Mouse (Mus musculus): ENCODE data around the gene Slc8b1. TPM values are rescaled to one million over a fixed set of nuclear protein-coding genes. Genes with fewer than 3 reads are reported as not detected.
A peak's percentile ranks its signal among the peaks of the same experiment; 100 is the strongest.

Slc8b1 gene
- polyA plus RNA-seq, 1 experiment from 2014 or later = 12.1 TPM

- Histone ChIP-seq H3K4me3 (ENCODE audit: low read depth, low read length) (no peak overlapping the region), H3K9ac (replicated peaks; ENCODE audit: low read depth) (no peak overlapping the region), H3K36me3 (ENCODE audit: insufficient read depth, low read length) (no peaks in the 10 kb centered on the region), H3K27ac (ENCODE audit: low read length) (no peak overlapping the region), H3K4me1 (ENCODE audit: insufficient read depth, low read depth, low read length) (no peaks in the 10 kb centered on the region), H3K27me3 (replicated peaks; ENCODE audit: insufficient read depth, low read length) (no peaks in the 10 kb centered on the region), H3K4me2 (replicated peaks; ENCODE audit: low read depth, low read length) (no peak overlapping the region), H3K9me3 (ENCODE audit: low read length) (no peaks in the 10 kb centered on the region)
- no peak for ATAC-seq
- WGBS = 82% methylated on average over 5 of the region's 5 CpGs
- no peak for TF ChIP-seq EP300 (IDR thresholded peaks at IDR 0.05)
- no peak for TF ChIP-seq CTCF (IDR thresholded peaks at IDR 0.05)
- DNase-seq (ENCODE audit: low spot score) = no peak
Observed at GRCm38 (mm10) chr5:120477993-120478392, 33.0 kb upstream of the Slc8b1 start.

DNA sequence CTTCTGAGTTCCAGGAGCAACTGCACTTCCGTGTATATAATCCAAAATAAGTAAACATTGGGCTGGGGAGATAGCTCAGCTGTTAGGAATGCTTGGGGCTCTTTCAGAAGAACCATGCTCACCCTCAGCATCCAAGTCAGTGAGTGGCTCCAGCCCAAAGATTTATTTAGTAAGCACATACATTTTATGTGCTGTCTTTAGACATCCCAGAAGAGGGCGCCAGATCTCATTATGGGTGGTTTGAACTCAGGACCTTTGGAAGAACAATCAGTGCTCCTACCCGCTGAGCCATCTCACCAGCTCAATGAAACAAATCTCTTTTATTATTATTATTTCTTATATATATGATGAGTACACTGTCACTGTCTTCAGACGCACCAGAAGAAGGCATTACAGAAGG lies 31.4 kb upstream of the Slc8b1 start:
- no peaks in the 10 kb centered on the region for H3K36me3 ChIP-seq (ENCODE audit: insufficient read depth, low read length)
- ATAC-seq (no peak), DNase-seq (ENCODE audit: low spot score) (no peak)
- H3K27me3 ChIP-seq (replicated peaks; ENCODE audit: insufficient read depth, low read length) = no peaks in the 10 kb centered on the region
- TF ChIP-seq CTCF (IDR thresholded peaks at IDR 0.05) (no peak), EP300 (IDR thresholded peaks at IDR 0.05) (no peak)
- H3K4me2 ChIP-seq (replicated peaks; ENCODE audit: low read depth, low read length) = no peak overlapping the region
- no peak overlapping the region for H3K27ac ChIP-seq (ENCODE audit: low read length)
- H3K4me3 ChIP-seq (ENCODE audit: low read depth, low read length) = no peak overlapping the region
- WGBS = 59% methylated on average over 4 of the region's 4 CpGs
- H3K4me1 ChIP-seq (ENCODE audit: insufficient read depth, low read depth, low read length) = no peaks in the 10 kb centered on the region
- no peak overlapping the region for H3K9ac ChIP-seq (replicated peaks; ENCODE audit: low read depth)
- no peaks in the 10 kb centered on the region for H3K9me3 ChIP-seq (ENCODE audit: low read length)

- no peak overlapping the region for H3K9ac ChIP-seq (replicated peaks; ENCODE audit: low read depth)
- 0 out of 2 replicates have a peak, but pooled peaks cover 4% of the 10 kb centered on the region for H3K36me3 ChIP-seq (ENCODE audit: insufficient read depth, low read length)
- DNase-seq (ENCODE audit: low spot score) (no peak), ATAC-seq (no peak)
- no peaks in the 10 kb centered on the region for H3K27me3 ChIP-seq (replicated peaks; ENCODE audit: insufficient read depth, low read length)
- no peaks in the 10 kb centered on the region for H3K4me1 ChIP-seq (ENCODE audit: insufficient read depth, low read depth, low read length)
- no peak overlapping the region for H3K4me2 ChIP-seq (replicated peaks; ENCODE audit: low read depth, low read length)
- H3K9me3 ChIP-seq (ENCODE audit: low read length) = no peaks in the 10 kb centered on the region
- TF ChIP-seq CTCF (IDR thresholded peaks at IDR 0.05) (no peak), EP300 (IDR thresholded peaks at IDR 0.05) (no peak)
- H3K27ac ChIP-seq (ENCODE audit: low read length) = no peak overlapping the region
- no peak overlapping the region for H3K4me3 ChIP-seq (ENCODE audit: low read depth, low read length)
- 75% methylated on average over 9 of the region's 9 CpGs for WGBS
Observed at GRCm38 (mm10) chr5:120481205-120481604, 29.8 kb upstream of the Slc8b1 start.

DNA sequence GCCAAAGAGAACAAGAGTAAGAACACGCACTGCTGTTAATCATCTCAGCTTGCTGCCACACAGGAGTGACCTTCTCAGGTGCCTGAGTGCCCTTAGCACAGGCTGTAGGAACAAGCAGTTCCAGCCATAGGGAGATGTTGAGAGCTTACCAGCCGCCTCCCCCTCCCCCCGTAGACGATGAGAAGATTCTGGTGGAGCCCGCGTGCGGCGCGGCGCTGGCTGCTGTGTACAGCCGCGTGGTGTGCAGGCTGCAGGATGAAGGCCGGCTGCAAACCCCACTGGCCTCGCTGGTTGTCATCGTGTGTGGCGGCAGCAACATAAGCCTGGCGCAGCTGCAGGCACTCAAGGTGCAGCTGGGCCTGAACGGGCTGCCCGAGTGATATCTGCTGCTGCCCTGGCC lies 27.6 kb upstream of the Slc8b1 start:
- Histone ChIP-seq H3K4me1 (ENCODE audit: insufficient read depth, low read depth, low read length) (no peaks in the 10 kb centered on the region), H3K27ac (ENCODE audit: low read length) (no peak overlapping the region), H3K9ac (replicated peaks; ENCODE audit: low read depth) (no peak overlapping the region), H3K4me2 (replicated peaks; ENCODE audit: low read depth, low read length) (no peak overlapping the region), H3K4me3 (ENCODE audit: low read depth, low read length) (no peak overlapping the region), H3K36me3 (ENCODE audit: insufficient read depth, low read length) (0 out of 2 replicates have a peak, but pooled peaks cover 13% of the 10 kb centered on the region), H3K27me3 (replicated peaks; ENCODE audit: insufficient read depth, low read length) (no peaks in the 10 kb centered on the region), H3K9me3 (ENCODE audit: low read length) (no peaks in the 10 kb centered on the region)
- DNase-seq (ENCODE audit: low spot score) = no peak
- WGBS = 71% methylated on average over 19 of the region's 19 CpGs
- 0 out of 2 replicates have a peak, but pooled peaks have one; percentile 24 for ATAC-seq
- TF ChIP-seq CTCF (IDR thresholded peaks at IDR 0.05) (no peak), EP300 (IDR thresholded peaks at IDR 0.05) (no peak)

DNA sequence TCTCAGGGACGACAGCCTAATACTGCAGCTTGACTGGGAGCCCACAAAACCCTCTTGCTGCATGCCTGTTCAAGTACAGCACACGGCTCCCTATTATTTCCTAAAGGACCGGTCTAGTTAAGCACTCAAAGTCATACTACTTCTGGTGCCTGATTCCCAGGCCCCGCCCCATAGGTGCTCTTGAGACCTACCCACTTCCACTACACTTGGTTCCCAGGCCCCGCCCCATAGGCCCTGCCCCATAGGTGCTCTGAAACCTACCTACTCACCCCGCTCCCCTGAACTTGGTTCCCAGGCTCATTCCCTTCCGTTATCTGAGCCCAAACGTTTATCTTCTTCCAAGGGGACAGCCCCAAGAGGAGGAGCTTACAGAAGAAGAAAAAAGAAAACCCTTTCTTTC lies 23.1 kb upstream of the Slc8b1 start:
- Histone ChIP-seq H3K27ac (ENCODE audit: low read length) (no peak overlapping the region), H3K36me3 (ENCODE audit: insufficient read depth, low read length) (0 out of 2 replicates have a peak, but pooled peaks cover 13% of the 10 kb centered on the region), H3K4me3 (ENCODE audit: low read depth, low read length) (no peak overlapping the region), H3K9me3 (ENCODE audit: low read length) (no peaks in the 10 kb centered on the region), H3K9ac (replicated peaks; ENCODE audit: low read depth) (no peak overlapping the region), H3K27me3 (replicated peaks; ENCODE audit: insufficient read depth, low read length) (no peaks in the 10 kb centered on the region), H3K4me2 (replicated peaks; ENCODE audit: low read depth, low read length) (no peak overlapping the region), H3K4me1 (ENCODE audit: insufficient read depth, low read depth, low read length) (no peaks in the 10 kb centered on the region)
- DNase-seq (ENCODE audit: low spot score) (no peak), ATAC-seq (0 out of 2 replicates have a peak, but pooled peaks have one; percentile 45)
- WGBS = 61% methylated on average over 8 of the region's 8 CpGs
- no peak for TF ChIP-seq CTCF (IDR thresholded peaks at IDR 0.05)

DNA sequence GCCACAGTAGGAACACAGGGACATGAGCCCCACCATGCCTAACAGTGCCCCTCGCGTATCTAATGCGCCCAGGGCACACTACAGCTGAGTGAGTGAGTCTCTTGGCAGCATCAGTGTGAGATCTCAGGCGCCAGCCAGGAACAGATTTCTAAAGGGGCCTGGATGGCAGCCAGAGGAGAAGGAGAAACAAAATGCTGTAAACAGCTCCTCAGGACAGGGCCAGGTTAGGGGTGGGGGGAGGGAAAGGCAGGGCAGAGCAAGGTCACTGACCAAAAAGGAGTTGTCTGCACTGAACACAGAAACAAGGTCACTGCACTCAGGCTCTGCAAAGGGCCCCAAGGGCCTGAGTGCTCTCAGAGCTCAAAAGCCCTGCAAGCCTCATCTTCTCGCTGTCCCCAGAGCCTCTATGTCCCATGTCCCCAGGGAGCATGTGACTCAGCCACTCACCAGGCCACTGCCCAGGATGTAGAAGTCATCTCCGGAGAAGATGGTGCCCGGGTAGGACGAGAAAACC lies 20.2 kb upstream of the Slc8b1 start:
- DNase-seq (ENCODE audit: low spot score) (peak; percentile 49), ATAC-seq (peak; percentile 36)
- TF ChIP-seq EP300 (IDR thresholded peaks at IDR 0.05) = no peak
- no peak for TF ChIP-seq CTCF (IDR thresholded peaks at IDR 0.05)
- Histone ChIP-seq H3K36me3 (ENCODE audit: insufficient read depth, low read length) (0 out of 2 replicates have a peak, but pooled peaks cover 15% of the 10 kb centered on the region), H3K27ac (ENCODE audit: low read length) (no peak overlapping the region), H3K9me3 (ENCODE audit: low read length) (no peaks in the 10 kb centered on the region), H3K4me3 (ENCODE audit: low read depth, low read length) (no peak overlapping the region), H3K27me3 (replicated peaks; ENCODE audit: insufficient read depth, low read length) (no peaks in the 10 kb centered on the region), H3K9ac (replicated peaks; ENCODE audit: low read depth) (no peak overlapping the region), H3K4me1 (ENCODE audit: insufficient read depth, low read depth, low read length) (no peaks in the 10 kb centered on the region), H3K4me2 (replicated peaks; ENCODE audit: low read depth, low read length) (no peak overlapping the region)
- 53% methylated on average over 8 of the region's 8 CpGs for WGBS

GRCm38 (mm10) chr5:120492437-120492836 lies 18.5 kb upstream of the Slc8b1 start:
- no peaks in the 10 kb centered on the region for H3K4me1 ChIP-seq (ENCODE audit: insufficient read depth, low read depth, low read length)
- H3K9me3 ChIP-seq (ENCODE audit: low read length) = no peaks in the 10 kb centered on the region
- no peak for ATAC-seq
- H3K4me2 ChIP-seq (replicated peaks; ENCODE audit: low read depth, low read length) = no peak overlapping the region
- H3K9ac ChIP-seq (replicated peaks; ENCODE audit: low read depth) = no peak overlapping the region
- no peaks in the 10 kb centered on the region for H3K27me3 ChIP-seq (replicated peaks; ENCODE audit: insufficient read depth, low read length)
- no peak for DNase-seq (ENCODE audit: low spot score)
- 0 out of 2 replicates have a peak, but pooled peaks cover 10% of the 10 kb centered on the region for H3K36me3 ChIP-seq (ENCODE audit: insufficient read depth, low read length)
- no peak overlapping the region for H3K27ac ChIP-seq (ENCODE audit: low read length)
- no peak overlapping the region for H3K4me3 ChIP-seq (ENCODE audit: low read depth, low read length)
- 72% methylated on average over 11 of the region's 11 CpGs for WGBS
- TF ChIP-seq EP300 (IDR thresholded peaks at IDR 0.05) (no peak), CTCF (IDR thresholded peaks at IDR 0.05) (peak; percentile 62)
